Mouse (Mus musculus): ENCODE measurements at regions not wholly inside any gene's neighbourhood (a gene's known extent, or its start where the extent isn't known, plus 50 kb on each side); places are given as distances from the start of the nearest gene placed in this dataset.

GRCm38 (mm10) chr12:97218445-97218844 lies 1040.8 kb downstream of the Galc start:
- no peak for DNase-seq

GRCm38 (mm10) chr12:97217608-97218007 lies 1041.7 kb downstream of the Galc start:
- no peak for DNase-seq

GRCm38 (mm10) chr12:97203636-97204389 lies 1055.4 kb downstream of the Galc start:
- DNase-seq = no peak

GRCm38 (mm10) chr12:97161853-97162252 lies 1097.4 kb downstream of the Galc start:
- DNase-seq = no peak

- DNase-seq = peak; percentile 7 to 14
These were observed 1097.8 kb downstream of the Galc start for GRCm38 (mm10) chr12:97161429-97161828.

- DNase-seq = peak in 1 of 2 experiments; percentile 8
These were observed 1100.9 kb downstream of the Galc start for GRCm38 (mm10) chr12:97158332-97158731.

- DNase-seq = no peak
These were observed 1101.5 kb downstream of the Galc start for GRCm38 (mm10) chr12:97157748-97158147.

- peak in 1 of 2 experiments; percentile 6 for DNase-seq
These were observed 1102.7 kb downstream of the Galc start for GRCm38 (mm10) chr12:97156499-97157110.

- DNase-seq = no peak
These were observed 1116.5 kb downstream of the Galc start for GRCm38 (mm10) chr12:97142720-97143119.

GRCm38 (mm10) chr12:97137924-97138323 lies 1121.3 kb downstream of the Galc start:
- DNase-seq = no peak

- peak; percentile 26 to 37 for DNase-seq
These were observed 1129.0 kb downstream of the Galc start for GRCm38 (mm10) chr12:97130276-97130675.

- DNase-seq = no peak
These were observed 1168.6 kb downstream of the Galc start for GRCm38 (mm10) chr12:97090577-97091214.

- DNase-seq = peak in 1 of 2 experiments; percentile 10
These were observed 1197.8 kb downstream of the Galc start for GRCm38 (mm10) chr12:97061352-97061895.

- DNase-seq = no peak
These were observed 1211.6 kb downstream of the Galc start for GRCm38 (mm10) chr12:97047674-97048073.

All from kidney, postnatal 4 days (tissue).